Mouse (Mus musculus): ENCODE results near the gene Zfpm1. TPM values are rescaled to one million over a fixed set of nuclear protein-coding genes. Genes with fewer than 3 reads are reported as not detected.
"Not testable (repeated sequence)": the region's sequence is repeated elsewhere in the genome, so short reads cannot be mapped to it uniquely, and the experiment has no call there.

Zfpm1 gene
- polyA plus RNA-seq, 1 experiment from 2014 or later = 2.3 TPM

- no peak overlapping the region for H3K4me2 ChIP-seq (ENCODE audit: low read length)
- ATAC-seq (ENCODE audit: low FRiP score, low TSS enrichment) (no peak), DNase-seq (no peak)
- H3K9ac ChIP-seq (replicated peaks; ENCODE audit: low read length) = no peak overlapping the region
- no peaks in the 10 kb centered on the region for H3K36me3 ChIP-seq (ENCODE audit: control insufficient read depth, insufficient read depth, low read length)
- no peaks in the 10 kb centered on the region for H3K9me3 ChIP-seq (ENCODE audit: control insufficient read depth, low read length)
- no peak overlapping the region for H3K4me3 ChIP-seq (replicated peaks; ENCODE audit: low read depth, low read length)
- H3K27me3 ChIP-seq (ENCODE audit: control insufficient read depth, insufficient read depth, low read length) = no peaks in the 10 kb centered on the region
- H3K4me1 ChIP-seq (ENCODE audit: control insufficient read depth, insufficient read depth, low read length) = peaks cover 34% of the 10 kb centered on the region
- peak overlapping the region; percentile 28; the same call in 1 of the 2 replicates for H3K27ac ChIP-seq (replicated peaks; ENCODE audit: low read depth, low read length)
- WGBS = 2% methylated on average over 3 of the region's 3 CpGs
These were observed 38.6 kb downstream of the Zfpm1 start for GRCm38 (mm10) chr8:122320541-122320940.

- ATAC-seq (ENCODE audit: low FRiP score, low TSS enrichment) (no peak), DNase-seq (no peak)
- H3K9ac ChIP-seq (replicated peaks; ENCODE audit: low read length) = 0 out of 2 replicates have a peak overlapping the region, but pooled peaks have one; percentile 16
- no peaks in the 10 kb centered on the region for H3K27me3 ChIP-seq (ENCODE audit: control insufficient read depth, insufficient read depth, low read length)
- WGBS = 65% methylated on average over 10 of the region's 10 CpGs
- H3K4me3 ChIP-seq (replicated peaks; ENCODE audit: low read depth, low read length) = no peak overlapping the region
- H3K4me2 ChIP-seq (ENCODE audit: low read length) = no peak overlapping the region
- no peak overlapping the region for H3K27ac ChIP-seq (replicated peaks; ENCODE audit: low read depth, low read length)
- H3K36me3 ChIP-seq (ENCODE audit: control insufficient read depth, insufficient read depth, low read length) = no peaks in the 10 kb centered on the region
- no peaks in the 10 kb centered on the region for H3K9me3 ChIP-seq (ENCODE audit: control insufficient read depth, low read length)
- H3K4me1 ChIP-seq (ENCODE audit: control insufficient read depth, insufficient read depth, low read length) = peaks cover 42% of the 10 kb centered on the region
These were observed 39.5 kb downstream of the Zfpm1 start for GRCm38 (mm10) chr8:122321455-122321921.

- Histone ChIP-seq H3K9ac (replicated peaks; ENCODE audit: low read length) (no peak overlapping the region), H3K9me3 (ENCODE audit: control insufficient read depth, low read length) (no peaks in the 10 kb centered on the region), H3K36me3 (ENCODE audit: control insufficient read depth, insufficient read depth, low read length) (no peaks in the 10 kb centered on the region), H3K4me3 (replicated peaks; ENCODE audit: low read depth, low read length) (no peak overlapping the region), H3K27me3 (ENCODE audit: control insufficient read depth, insufficient read depth, low read length) (no peaks in the 10 kb centered on the region), H3K27ac (replicated peaks; ENCODE audit: low read depth, low read length) (no peak overlapping the region), H3K4me1 (ENCODE audit: control insufficient read depth, insufficient read depth, low read length) (peaks cover 42% of the 10 kb centered on the region), H3K4me2 (ENCODE audit: low read length) (no peak overlapping the region)
- ATAC-seq (ENCODE audit: low FRiP score, low TSS enrichment) (no peak), DNase-seq (no peak)
- WGBS = 89% methylated on average over 7 of the region's 7 CpGs
These were observed 40.2 kb downstream of the Zfpm1 start for GRCm38 (mm10) chr8:122322126-122322525.

- Histone ChIP-seq H3K4me1 (ENCODE audit: control insufficient read depth, insufficient read depth, low read length) (peaks cover 42% of the 10 kb centered on the region), H3K9me3 (ENCODE audit: control insufficient read depth, low read length) (no peaks in the 10 kb centered on the region), H3K4me3 (replicated peaks; ENCODE audit: low read depth, low read length) (no peak overlapping the region), H3K9ac (replicated peaks; ENCODE audit: low read length) (no peak overlapping the region), H3K27ac (replicated peaks; ENCODE audit: low read depth, low read length) (0 out of 2 replicates have a peak overlapping the region, but pooled peaks have one; percentile 5), H3K4me2 (ENCODE audit: low read length) (no peak overlapping the region), H3K36me3 (ENCODE audit: control insufficient read depth, insufficient read depth, low read length) (no peaks in the 10 kb centered on the region), H3K27me3 (ENCODE audit: control insufficient read depth, insufficient read depth, low read length) (no peaks in the 10 kb centered on the region)
- DNase-seq = no peak
- WGBS = 61% methylated on average over 11 of the region's 11 CpGs
- ATAC-seq (ENCODE audit: low FRiP score, low TSS enrichment) = no peak
These were observed 40.9 kb downstream of the Zfpm1 start for GRCm38 (mm10) chr8:122322792-122323191.

GRCm38 (mm10) chr8:122323951-122324402 lies 42.0 kb downstream of the Zfpm1 start:
- H3K4me1 ChIP-seq (ENCODE audit: control insufficient read depth, insufficient read depth, low read length) = peaks cover 51% of the 10 kb centered on the region
- WGBS = 7% methylated on average over 12 of the region's 13 CpGs
- H3K9ac ChIP-seq (replicated peaks; ENCODE audit: low read length) = 0 out of 2 replicates have a peak overlapping the region, but pooled peaks have one; percentile 12

DNA sequence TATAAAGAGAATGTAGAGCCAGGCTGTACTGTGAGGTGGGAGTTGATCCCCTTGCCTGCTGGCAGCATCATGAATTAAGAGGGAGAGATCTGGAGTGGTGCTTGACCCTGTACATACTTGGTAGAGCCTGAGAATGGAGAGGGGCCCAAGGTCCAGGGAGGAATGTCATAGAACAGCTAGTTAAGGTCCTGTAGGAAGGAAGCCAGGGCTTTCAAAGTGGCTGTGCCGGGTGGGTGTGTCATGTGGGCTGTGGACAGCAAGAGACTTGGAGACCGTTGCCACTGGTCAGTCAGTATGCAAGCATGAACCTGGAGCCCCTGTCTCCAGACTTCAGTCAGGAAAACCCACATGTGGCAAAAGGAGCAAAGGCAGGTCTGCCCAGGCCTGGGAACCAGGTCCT lies 43.3 kb downstream of the Zfpm1 start:
- no peak for ATAC-seq (ENCODE audit: low FRiP score, low TSS enrichment)

More at GRCm38 (mm10) chr8:122323951-122324402, 42.0 kb downstream of the Zfpm1 start:
- not testable (repeated sequence) for H3K9me3 ChIP-seq (ENCODE audit: control insufficient read depth, low read length); H3K36me3 ChIP-seq (ENCODE audit: control insufficient read depth, insufficient read depth, low read length); H3K27me3 ChIP-seq (ENCODE audit: control insufficient read depth, insufficient read depth, low read length); H3K4me2 ChIP-seq (ENCODE audit: low read length); DNase-seq; ATAC-seq (ENCODE audit: low FRiP score, low TSS enrichment); H3K4me3 ChIP-seq (replicated peaks; ENCODE audit: low read depth, low read length)
- H3K27ac ChIP-seq (replicated peaks; ENCODE audit: low read depth, low read length) = 0 out of 2 replicates have a peak overlapping the region, but pooled peaks have one; percentile 32

DNA sequence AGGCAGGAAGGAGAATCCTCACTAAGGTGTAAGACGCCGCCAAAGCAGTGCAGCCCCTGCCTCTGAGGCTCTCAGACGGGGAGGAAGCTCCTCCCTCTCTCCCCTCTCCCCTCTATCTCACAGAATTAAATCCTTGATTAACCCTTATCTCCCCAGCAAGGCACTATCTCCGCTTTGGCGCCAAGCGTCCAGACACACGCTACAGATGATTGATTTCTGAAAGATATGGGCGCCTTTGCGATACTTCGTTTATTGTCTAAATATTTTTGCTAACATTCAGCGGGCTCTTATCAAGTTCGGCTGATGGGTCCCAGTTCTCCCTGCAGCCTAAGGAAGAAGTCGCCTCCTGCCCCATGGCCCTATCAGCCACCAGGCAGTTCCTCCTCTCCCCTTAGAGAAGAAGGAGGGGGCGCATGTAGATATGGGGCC lies 44.2 kb downstream of the Zfpm1 start:
- Histone ChIP-seq H3K4me2 (ENCODE audit: low read length) (peak overlapping the region; percentile 40), H3K27me3 (ENCODE audit: control insufficient read depth, insufficient read depth, low read length) (no peaks in the 10 kb centered on the region), H3K4me1 (ENCODE audit: control insufficient read depth, insufficient read depth, low read length) (peaks cover 51% of the 10 kb centered on the region), H3K4me3 (replicated peaks; ENCODE audit: low read depth, low read length) (peak overlapping the region; percentile 9; the same call in 1 of the 2 replicates), H3K9ac (replicated peaks; ENCODE audit: low read length) (0 out of 2 replicates have a peak overlapping the region, but pooled peaks have one; percentile 10), H3K36me3 (ENCODE audit: control insufficient read depth, insufficient read depth, low read length) (no peaks in the 10 kb centered on the region), H3K9me3 (ENCODE audit: control insufficient read depth, low read length) (no peaks in the 10 kb centered on the region), H3K27ac (replicated peaks; ENCODE audit: low read depth, low read length) (peak overlapping the region; percentile 34; the same call in 1 of the 2 replicates)
- ATAC-seq (ENCODE audit: low FRiP score, low TSS enrichment) (no peak), DNase-seq (peak; percentile 53)
- 6% methylated on average over 14 of the region's 14 CpGs for WGBS

More for the DNA sequence above, 43.3 kb downstream of the Zfpm1 start:
- H3K27me3 ChIP-seq (ENCODE audit: control insufficient read depth, insufficient read depth, low read length) = no peaks in the 10 kb centered on the region
- no peaks in the 10 kb centered on the region for H3K36me3 ChIP-seq (ENCODE audit: control insufficient read depth, insufficient read depth, low read length)
- no peak overlapping the region for H3K4me3 ChIP-seq (replicated peaks; ENCODE audit: low read depth, low read length)
- H3K4me2 ChIP-seq (ENCODE audit: low read length) = peak overlapping the region; percentile 40; the same call in 1 of the 2 replicates
- H3K9ac ChIP-seq (replicated peaks; ENCODE audit: low read length) = no peak overlapping the region
- H3K4me1 ChIP-seq (ENCODE audit: control insufficient read depth, insufficient read depth, low read length) = peaks cover 57% of the 10 kb centered on the region
- H3K27ac ChIP-seq (replicated peaks; ENCODE audit: low read depth, low read length) = no peak overlapping the region
- H3K9me3 ChIP-seq (ENCODE audit: control insufficient read depth, low read length) = no peaks in the 10 kb centered on the region
- DNase-seq = no peak
- WGBS = 70% methylated on average over 2 of the region's 2 CpGs

- DNase-seq = no peak
- ATAC-seq (ENCODE audit: low FRiP score, low TSS enrichment) = no peak
- H3K27me3 ChIP-seq (ENCODE audit: control insufficient read depth, insufficient read depth, low read length) = peaks cover 2% of the 10 kb centered on the region; the same call in 1 of the 2 replicates
- H3K9ac ChIP-seq (replicated peaks; ENCODE audit: low read length) = no peak overlapping the region
- H3K4me2 ChIP-seq (ENCODE audit: low read length) = no peak overlapping the region
- 64% methylated on average over 8 of the region's 8 CpGs for WGBS
- H3K4me3 ChIP-seq (replicated peaks; ENCODE audit: low read depth, low read length) = no peak overlapping the region
- no peaks in the 10 kb centered on the region for H3K36me3 ChIP-seq (ENCODE audit: control insufficient read depth, insufficient read depth, low read length)
- H3K4me1 ChIP-seq (ENCODE audit: control insufficient read depth, insufficient read depth, low read length) = peaks cover 40% of the 10 kb centered on the region
- no peaks in the 10 kb centered on the region for H3K9me3 ChIP-seq (ENCODE audit: control insufficient read depth, low read length)
- H3K27ac ChIP-seq (replicated peaks; ENCODE audit: low read depth, low read length) = peak overlapping the region; percentile 72
These were observed 47.1 kb downstream of the Zfpm1 start for GRCm38 (mm10) chr8:122329072-122329471.

Data from midbrain, embryonic 14.5 days (tissue).